Mouse (Mus musculus) hindbrain, embryonic 14.5 days (tissue): ENCODE data around the gene Fam20a. TPM values are rescaled to one million over a fixed set of nuclear protein-coding genes. Genes with fewer than 3 reads are reported as not detected.

Source experiments
- ATAC-seq: fragments of 200-750 bp; cut with Nextera tagmentation; 2 replicates; pipeline ENCODE4 v1.8.0; 2017; ENCODE audit warnings: moderate number of reproducible peaks, mild to moderate bottlenecking, moderate TSS enrichment, moderate library complexity; ENCODE audit not compliant: low FRiP score
- DNase-seq: peaks from one replicate; pipeline ENCODE4 v3.0.0-alpha.2; 2015; ENCODE audit warnings: low spot score
- H3K27ac ChIP-seq: fragments of 300-500 bp; sonication (generic); 2 replicates; pipeline ENCODE4 v1.5.1; 2014; ENCODE audit warnings: mild to moderate bottlenecking, moderate library complexity
- H3K27me3 ChIP-seq: fragments of 300-500 bp; sonication (generic); 2 replicates; pipeline ENCODE4 v1.6.1; 2014; ENCODE audit warnings: mild to moderate bottlenecking, low read length, mixed read lengths; ENCODE audit not compliant: control insufficient read depth, insufficient read depth
- H3K36me3 ChIP-seq: fragments of 300-500 bp; sonication (generic); replicated peaks from 2 replicates; pipeline ENCODE4 v1.6.1; 2014; ENCODE audit not compliant: control insufficient read depth, insufficient read depth
- H3K4me1 ChIP-seq: fragments of 300-500 bp; sonication (generic); replicated peaks from 2 replicates; pipeline ENCODE4 v1.6.1; 2014; ENCODE audit warnings: antibody characterized with exemption, low read length, mixed read lengths; ENCODE audit not compliant: control insufficient read depth, insufficient read depth
- H3K4me2 ChIP-seq: fragments of 300-500 bp; sonication (generic); replicated peaks from 2 replicates; pipeline ENCODE4 v1.6.1; 2014; ENCODE audit warnings: mild to moderate bottlenecking, moderate library complexity
- H3K4me3 ChIP-seq: fragments of 300-500 bp; sonication (generic); replicated peaks from 2 replicates; pipeline ENCODE4 v1.5.1; 2014; ENCODE audit warnings: mild to moderate bottlenecking, low read length
- H3K9ac ChIP-seq: fragments of 300-500 bp; sonication (generic); 2 replicates; pipeline ENCODE4 v1.6.1; 2014
- H3K9me3 ChIP-seq: fragments of 300-500 bp; sonication (generic); 2 replicates; pipeline ENCODE4 v1.6.1; 2016; ENCODE audit warnings: low read length; ENCODE audit not compliant: control insufficient read depth
- WGBS: fragments of 180-500 bp; shearing (Covaris S2); extraction: QIAGEN DNeasy Blood & Tissue Kit; methylation state at CpG from one replicate; pipeline ENCODE4 v1.1.7; 2014; 5-methylcytosine and 5-hydroxymethylcytosine counted together
- polyA plus RNA-seq: library from polyadenylated mRNA; unstranded; fragments of >200 nt; fragmentation: Nextera tagmentation; extraction: Ambion mirVana; gene quantifications from 2 replicates; pipeline ENCODE4 v1.2.1, GENCODE M21; 2014

The Fam20a gene
- polyA plus RNA-seq, 1 experiment from 2014 or later, result 5.0 TPM

DNA sequence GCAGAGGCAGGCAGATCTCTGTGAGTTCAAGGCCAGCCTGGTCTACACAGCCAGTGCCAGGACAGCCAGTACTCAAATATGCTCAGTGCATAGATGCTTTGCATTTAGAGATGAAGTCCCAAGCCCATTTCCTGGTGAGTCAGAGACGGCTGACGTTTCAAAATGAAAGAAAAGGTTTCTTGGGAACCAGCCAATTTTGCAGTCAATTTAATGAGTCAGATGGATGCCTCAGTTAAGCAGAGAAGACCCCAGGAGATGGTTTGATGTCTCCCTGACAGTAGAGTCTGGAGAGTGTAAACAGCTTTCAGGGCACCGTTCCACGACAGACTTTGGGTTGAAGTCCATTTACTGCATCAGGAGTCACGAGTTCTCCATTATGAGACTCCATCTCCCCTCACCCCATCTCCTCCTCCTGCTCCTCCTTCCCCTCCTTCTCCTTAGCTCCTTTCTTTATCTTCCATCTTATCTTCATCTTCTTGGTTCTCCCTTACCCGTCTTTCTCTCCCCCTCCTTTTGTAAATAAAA lies 86.1 kb downstream of the Fam20a start:
- Histone ChIP-seq H3K9ac (no peak overlapping the region), H3K4me2 (no peak overlapping the region), H3K27ac (no peak overlapping the region), H3K9me3 (no peaks in the 10 kb centered on the region), H3K4me1 (no peaks in the 10 kb centered on the region), H3K36me3 (no peaks in the 10 kb centered on the region), H3K4me3 (no peak overlapping the region), H3K27me3 (no peaks in the 10 kb centered on the region)
- DNase-seq (no peak), ATAC-seq (no peak)
- 58% methylated on average over 6 of the region's 6 CpGs for WGBS

DNA sequence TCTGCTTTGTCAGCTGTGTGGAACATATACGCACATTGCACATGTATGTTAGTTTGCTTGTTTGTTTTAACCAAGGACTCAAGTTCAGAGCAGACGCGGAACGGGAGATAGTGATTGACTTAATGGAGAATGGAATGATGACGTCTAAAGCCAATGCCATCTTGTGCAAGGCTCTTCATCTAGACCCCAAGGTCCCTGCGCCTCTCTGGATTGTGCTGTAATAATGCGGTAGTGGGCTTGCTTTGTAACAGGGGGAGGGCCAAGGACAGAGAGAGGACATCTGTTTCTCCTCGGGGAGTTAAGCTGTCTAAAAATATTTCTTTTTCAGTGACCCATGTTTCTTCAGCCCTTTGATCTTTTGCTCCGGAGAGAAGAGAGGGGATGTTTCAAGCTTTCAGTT lies 87.2 kb downstream of the Fam20a start:
- WGBS, result 90% methylated on average over 9 of the region's 9 CpGs
- Histone ChIP-seq H3K4me3 (no peak overlapping the region), H3K36me3 (no peaks in the 10 kb centered on the region), H3K9ac (no peak overlapping the region), H3K27ac (no peak overlapping the region), H3K9me3 (no peaks in the 10 kb centered on the region), H3K27me3 (no peaks in the 10 kb centered on the region), H3K4me1 (no peaks in the 10 kb centered on the region), H3K4me2 (no peak overlapping the region)
- no peak for DNase-seq
- no peak for ATAC-seq

DNA sequence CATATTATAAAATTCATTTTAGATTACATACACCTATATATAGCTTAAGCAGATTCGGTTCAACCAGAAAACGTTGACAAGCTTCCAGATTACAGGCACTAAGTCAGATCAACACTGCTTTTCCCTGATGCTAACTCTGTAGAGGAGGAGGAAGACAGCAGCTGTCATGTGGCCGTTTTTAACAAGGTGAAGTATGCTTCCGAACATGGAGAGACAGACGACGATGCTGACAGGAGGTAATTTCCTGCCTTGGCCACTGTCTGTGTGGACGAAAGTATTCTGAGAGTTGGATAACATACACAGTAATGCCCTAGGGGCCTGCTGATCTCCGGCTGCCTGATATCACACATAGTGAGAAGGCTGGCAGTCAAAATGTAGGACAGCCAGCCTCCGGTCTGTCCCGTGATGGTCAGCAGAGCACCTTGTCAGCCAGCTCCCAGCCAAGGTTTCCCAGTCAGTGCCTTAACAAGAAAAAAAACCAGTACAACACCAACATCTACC lies 93.0 kb downstream of the Fam20a start:
- Histone ChIP-seq H3K36me3 (no peaks in the 10 kb centered on the region), H3K9me3 (no peaks in the 10 kb centered on the region), H3K4me1 (no peaks in the 10 kb centered on the region), H3K27ac (no peak overlapping the region), H3K4me3 (no peak overlapping the region), H3K9ac (no peak overlapping the region), H3K27me3 (no peaks in the 10 kb centered on the region), H3K4me2 (no peak overlapping the region)
- 73% methylated on average over 10 of the region's 10 CpGs for WGBS
- ATAC-seq (no peak), DNase-seq (no peak)

DNA sequence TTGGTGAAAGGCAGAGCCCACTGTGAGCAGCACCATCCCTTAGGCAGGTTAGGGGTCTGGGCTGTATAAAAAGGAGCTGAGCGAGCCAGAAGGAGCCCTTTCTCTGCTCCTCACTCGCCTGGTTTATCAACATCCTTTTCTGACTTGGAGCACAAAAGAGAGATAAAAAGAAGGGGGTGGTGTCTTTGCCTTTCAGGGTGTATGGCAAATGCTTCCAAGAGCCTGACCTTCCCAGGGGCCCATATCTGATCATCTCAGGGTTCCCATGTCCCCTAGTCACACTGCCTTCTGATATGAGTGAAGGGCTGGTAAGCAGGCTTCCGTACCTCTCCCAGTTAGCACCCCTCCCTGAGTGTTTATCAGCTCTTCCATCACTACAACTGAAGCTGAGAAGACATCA lies 94.0 kb downstream of the Fam20a start:
- 86% methylated on average over 3 of the region's 3 CpGs for WGBS
- Histone ChIP-seq H3K9me3 (no peaks in the 10 kb centered on the region), H3K36me3 (no peaks in the 10 kb centered on the region), H3K4me3 (no peak overlapping the region), H3K4me1 (no peaks in the 10 kb centered on the region), H3K9ac (no peak overlapping the region), H3K27me3 (no peaks in the 10 kb centered on the region), H3K4me2 (no peak overlapping the region), H3K27ac (no peak overlapping the region)
- ATAC-seq (no peak), DNase-seq (no peak)

DNA sequence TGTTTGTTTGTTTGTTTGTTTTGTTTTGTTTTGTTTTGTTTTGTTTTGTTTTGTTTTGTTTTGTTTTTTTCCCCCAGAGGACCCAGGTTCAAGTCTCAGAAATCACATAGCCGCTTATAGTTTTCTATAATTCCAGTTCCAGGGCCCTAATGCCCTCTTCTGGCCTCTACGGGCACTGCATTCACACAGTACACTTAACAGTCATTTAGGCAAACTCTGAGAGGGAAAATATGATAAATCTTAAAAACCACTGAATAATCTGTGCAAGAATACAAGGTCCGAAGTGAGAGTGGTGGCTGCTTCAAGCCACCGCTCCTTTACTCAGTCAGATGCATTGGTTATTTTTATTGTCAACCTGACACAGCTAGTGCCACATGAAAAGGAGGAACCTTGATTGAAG lies 94.4 kb downstream of the Fam20a start:
- no peak for ATAC-seq
- no peak overlapping the region for H3K9ac ChIP-seq
- 82% methylated on average over 4 of the region's 4 CpGs for WGBS
- DNase-seq, result no peak
- no peaks in the 10 kb centered on the region for H3K36me3 ChIP-seq
- no peak overlapping the region for H3K27ac ChIP-seq
- no peaks in the 10 kb centered on the region for H3K4me1 ChIP-seq
- H3K27me3 ChIP-seq, result no peaks in the 10 kb centered on the region
- H3K9me3 ChIP-seq, result no peaks in the 10 kb centered on the region
- H3K4me2 ChIP-seq, result no peak overlapping the region
- H3K4me3 ChIP-seq, result no peak overlapping the region

DNA sequence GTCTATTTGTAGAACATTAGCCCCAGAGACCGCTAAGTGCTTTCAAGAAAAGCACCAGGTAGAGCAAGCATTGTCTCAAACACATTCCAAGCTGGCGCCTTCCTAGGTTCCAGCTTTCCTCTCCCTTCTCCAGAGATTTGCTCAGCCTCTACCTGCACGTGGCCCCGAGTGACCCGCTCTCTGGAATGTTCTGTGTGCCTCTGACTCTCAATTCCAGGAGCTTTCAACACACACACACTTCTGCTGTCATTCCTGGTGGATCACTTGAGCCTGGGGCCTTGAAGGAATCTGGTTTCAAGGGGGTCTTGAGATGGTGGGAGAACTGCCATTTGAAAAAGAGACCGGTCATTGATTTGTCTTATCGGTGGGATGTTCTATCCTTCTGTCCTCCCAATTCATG lies 98.8 kb downstream of the Fam20a start:
- no peaks in the 10 kb centered on the region for H3K9me3 ChIP-seq
- no peak overlapping the region for H3K4me2 ChIP-seq
- no peaks in the 10 kb centered on the region for H3K4me1 ChIP-seq
- no peak overlapping the region for H3K4me3 ChIP-seq
- no peak overlapping the region for H3K27ac ChIP-seq
- no peak overlapping the region for H3K9ac ChIP-seq
- H3K27me3 ChIP-seq, result no peaks in the 10 kb centered on the region
- H3K36me3 ChIP-seq, result no peaks in the 10 kb centered on the region
- 87% methylated on average over 7 of the region's 7 CpGs for WGBS
- DNase-seq (no peak), ATAC-seq (no peak)

DNA sequence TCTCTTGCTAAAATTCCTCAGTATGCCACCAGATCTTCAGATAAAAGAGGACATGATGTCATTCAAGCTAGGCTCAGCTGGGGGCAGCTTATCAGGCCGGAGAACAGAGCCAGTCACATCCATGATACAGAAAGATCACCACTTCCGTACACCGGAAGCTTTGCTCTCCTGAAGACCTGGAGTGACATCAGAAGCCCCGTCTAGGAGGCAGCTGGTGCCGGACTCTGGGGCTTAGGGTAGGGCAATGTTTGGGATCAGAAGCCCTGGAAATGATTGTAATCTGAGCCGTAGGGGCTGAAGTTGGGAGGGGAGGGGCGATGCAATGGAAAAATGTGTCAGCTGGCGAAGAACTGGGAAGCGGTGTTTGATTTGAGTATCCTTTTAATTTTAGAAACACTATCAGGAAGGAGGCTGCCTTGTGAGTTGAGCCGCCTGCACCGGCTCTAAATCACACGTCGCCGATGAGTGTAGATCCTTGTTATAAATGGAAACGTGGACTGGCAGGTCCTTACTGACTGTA lies 99.5 kb downstream of the Fam20a start:
- no peak for ATAC-seq
- no peaks in the 10 kb centered on the region for H3K36me3 ChIP-seq
- no peak overlapping the region for H3K4me3 ChIP-seq
- no peak overlapping the region for H3K27ac ChIP-seq
- no peak overlapping the region for H3K9ac ChIP-seq
- DNase-seq, result no peak
- WGBS, result 53% methylated on average over 15 of the region's 15 CpGs
- peak overlapping the region; percentile 22; the same call in 1 of the 2 replicates for H3K4me2 ChIP-seq
- no peaks in the 10 kb centered on the region for H3K27me3 ChIP-seq
- no peaks in the 10 kb centered on the region for H3K9me3 ChIP-seq
- H3K4me1 ChIP-seq, result no peaks in the 10 kb centered on the region

DNA sequence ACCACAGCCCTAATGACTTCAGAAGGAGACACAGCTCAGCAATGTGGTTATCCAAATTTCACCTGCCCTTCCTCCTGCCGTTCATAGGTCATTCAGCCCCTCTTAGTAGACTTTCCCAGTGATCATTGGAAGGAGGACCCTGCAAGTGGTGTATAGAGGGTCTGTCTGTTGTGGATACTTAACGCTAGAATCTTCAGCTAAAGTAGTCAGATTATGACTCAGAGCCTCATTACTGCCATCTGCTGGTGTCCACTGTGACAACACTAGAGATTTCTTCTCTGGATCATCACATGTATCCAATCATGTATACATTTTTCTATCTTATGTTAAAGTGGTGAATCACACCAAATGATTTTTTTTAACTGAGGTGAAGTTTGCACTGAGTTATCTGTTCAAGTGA lies 100.9 kb downstream of the Fam20a start:
- 17% methylated on average over 2 of the region's 2 CpGs for WGBS
- Histone ChIP-seq H3K4me1 (no peaks in the 10 kb centered on the region), H3K4me3 (no peak overlapping the region), H3K27ac (no peak overlapping the region), H3K4me2 (no peak overlapping the region), H3K9ac (no peak overlapping the region), H3K36me3 (no peaks in the 10 kb centered on the region), H3K27me3 (no peaks in the 10 kb centered on the region), H3K9me3 (no peaks in the 10 kb centered on the region)
- DNase-seq (peak; percentile 87), ATAC-seq (no peak)

DNA sequence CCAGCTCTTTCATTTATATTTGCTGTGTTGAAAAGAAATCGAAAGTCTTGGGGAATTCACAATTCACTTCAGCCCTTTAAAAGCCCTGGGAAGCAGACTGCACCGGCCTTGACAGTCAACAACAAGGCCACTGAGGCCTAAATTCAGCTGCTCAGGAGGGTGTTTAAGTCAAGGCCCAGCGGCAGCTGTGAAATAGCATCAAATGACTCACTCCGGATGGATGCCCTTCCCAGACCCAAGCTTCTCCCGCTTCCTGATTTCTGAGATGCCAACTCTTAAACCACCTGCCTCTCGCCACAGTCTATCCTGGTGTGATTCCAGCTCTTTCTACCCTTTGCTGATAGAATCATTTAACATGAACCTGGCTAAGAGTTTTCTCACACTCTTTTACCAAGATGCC lies 101.7 kb downstream of the Fam20a start:
- WGBS, result 88% methylated on average over 6 of the region's 6 CpGs
- no peak for DNase-seq
- Histone ChIP-seq H3K27ac (no peak overlapping the region), H3K9me3 (no peaks in the 10 kb centered on the region), H3K4me1 (no peaks in the 10 kb centered on the region), H3K9ac (no peak overlapping the region), H3K4me3 (no peak overlapping the region), H3K4me2 (no peak overlapping the region), H3K27me3 (no peaks in the 10 kb centered on the region), H3K36me3 (no peaks in the 10 kb centered on the region)
- ATAC-seq, result no peak
